Mouse (Mus musculus) layer of hippocampus, postnatal 14 days (tissue): ENCODE measurements at regions not wholly inside any gene's neighbourhood (a gene's known extent, or its start where the extent isn't known, plus 50 kb on each side); places are given as distances from the start of the nearest gene placed in this dataset.

Source experiments
- DNase-seq, 2 experiments: peaks; one replicate each; pipeline ENCODE4 v3.0.0; 2021 to 2022; ENCODE audit warnings: low spot score in 2 of 2, mixed read lengths in 1 of 2

GRCm38 (mm10) chr6:104402348-104402747 lies 90.2 kb upstream of the Cntn6 start:
- DNase-seq, result peak in 1 of 2 experiments; percentile 55

DNA sequence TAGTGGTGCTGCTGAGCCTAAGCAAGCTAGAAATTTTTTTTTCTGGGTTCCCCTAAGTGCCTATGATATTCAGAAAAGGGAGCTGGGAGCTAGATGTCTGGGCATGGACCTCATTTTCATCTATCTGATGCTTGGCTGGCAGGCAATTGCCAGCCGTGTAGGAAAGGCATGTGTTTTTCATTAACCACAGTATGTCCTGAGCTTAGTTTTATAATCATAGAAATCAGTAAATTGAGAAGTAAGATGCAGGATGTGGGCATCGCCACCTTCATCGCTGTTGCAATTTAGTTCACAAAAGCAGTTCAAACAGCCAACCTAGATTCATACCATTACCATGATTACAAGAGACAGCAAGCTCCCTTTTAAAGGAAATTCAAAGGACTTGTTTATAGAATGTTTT lies 88.6 kb upstream of the Cntn6 start:
- no peak for DNase-seq

GRCm38 (mm10) chr6:104420679-104421208 lies 71.8 kb upstream of the Cntn6 start:
- DNase-seq, result no peak

DNA sequence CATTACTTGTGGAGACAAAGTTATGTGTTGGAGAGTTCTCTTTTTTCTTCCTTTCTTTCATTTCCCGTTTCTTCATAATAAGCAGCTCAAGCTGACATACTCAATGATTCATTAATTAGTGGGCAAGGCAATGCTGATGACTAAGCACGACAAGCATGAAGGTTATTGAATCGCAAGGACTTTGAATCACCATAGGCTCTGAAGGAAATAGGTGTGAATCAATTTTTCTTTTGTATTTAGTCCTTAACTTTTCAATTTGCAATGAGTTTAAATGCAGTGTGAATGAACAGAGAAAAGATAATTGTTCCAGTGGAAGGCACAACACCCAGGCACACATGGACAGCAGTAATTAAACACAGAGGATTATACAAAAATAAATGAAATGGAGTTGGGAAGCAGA lies 54.6 kb upstream of the Cntn6 start:
- no peak for DNase-seq
